Mouse (Mus musculus): ENCODE data around the gene Pibf1. TPM values are rescaled to one million over a fixed set of nuclear protein-coding genes. Genes with fewer than 3 reads are reported as not detected.

Pibf1 gene
- total and polyA plus RNA-seq, 3 experiments, result 11.8 to 24.7 (median 13.9) TPM

DNA sequence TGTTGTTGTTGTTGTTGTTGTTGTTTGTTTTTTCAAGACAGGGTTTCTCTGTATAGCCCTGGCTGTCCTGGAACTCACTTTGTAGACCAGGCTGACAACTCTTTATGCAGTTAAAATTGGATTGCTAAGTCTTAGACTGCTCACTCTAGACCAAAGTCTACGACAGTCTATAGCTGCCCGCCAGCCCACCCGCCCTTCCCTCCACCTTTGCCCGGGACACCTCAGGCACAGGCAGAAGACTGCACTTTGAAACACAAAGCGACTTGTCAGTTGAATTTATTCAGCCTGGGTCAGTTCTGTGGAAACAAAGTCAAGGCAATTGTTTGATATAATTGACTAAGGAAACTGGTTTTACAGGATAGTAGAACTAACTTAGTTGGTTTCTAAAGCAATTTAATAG is 107.4 kb downstream of the Pibf1 start:
- TF ChIP-seq GABPA (IDR thresholded peaks at IDR 0.05; ENCODE audit: insufficient replicate concordance, low read depth, low read length) (no peak), UBTF (IDR thresholded peaks at IDR 0.05; ENCODE audit: low read depth, low read length) (no peak), ETS1 (conservative IDR thresholded peaks at IDR 0.05; ENCODE audit: low read depth, low read length) (no peak)
- H3K27ac ChIP-seq (ENCODE audit: insufficient read depth, low read depth), result no peak overlapping the region
- H3K4me2 ChIP-seq (ENCODE audit: insufficient read depth, low read depth, poor library complexity, severe bottlenecking), result no peak overlapping the region
- H3K79me2 ChIP-seq (replicated peaks; ENCODE audit: control insufficient read depth, extremely low read depth, insufficient read depth, poor library complexity, severe bottlenecking), result no peaks in the 10 kb centered on the region
- DNase-seq (ENCODE audit: extremely low read depth), result no peak
- H3K4me1 ChIP-seq (ENCODE audit: control insufficient read depth in 1 of 2, insufficient read depth in 2 of 2), result no peaks in the 10 kb centered on the region
- H3K9me3 ChIP-seq (replicated peaks; ENCODE audit: low read length), result no peaks in the 10 kb centered on the region
- peaks cover 11 to 47% of the 10 kb centered on the region in 2 experiments for H3K36me3 ChIP-seq (replicated peaks in 1 of 2; ENCODE audit: control insufficient read depth in 1 of 2, insufficient read depth in 1 of 2, low read length in 1 of 2)
- in situ Hi-C loops (cut with MboI; ENCODE audit: low pct_ligation_motif_present, low pct_unique_long_range_greater_than_20kb, low sequenced_read_pairs), result no loop called here
- no peak overlapping the region for H3K4me3 ChIP-seq (replicated peaks in 1 of 3; ENCODE audit: low read depth in 2 of 3, low read length in 2 of 3, poor library complexity in 1 of 3)
- dilution Hi-C loops (cut with MboI; ENCODE audit: extremely low pct_ligation_motif_present, extremely low pct_unique_long_range_greater_than_20kb, low sequenced_read_pairs), result no loop called here
- H3K27me3 ChIP-seq (replicated peaks), result no peaks in the 10 kb centered on the region
- H3K9ac ChIP-seq (ENCODE audit: insufficient read depth, low read depth), result no peak overlapping the region

DNA sequence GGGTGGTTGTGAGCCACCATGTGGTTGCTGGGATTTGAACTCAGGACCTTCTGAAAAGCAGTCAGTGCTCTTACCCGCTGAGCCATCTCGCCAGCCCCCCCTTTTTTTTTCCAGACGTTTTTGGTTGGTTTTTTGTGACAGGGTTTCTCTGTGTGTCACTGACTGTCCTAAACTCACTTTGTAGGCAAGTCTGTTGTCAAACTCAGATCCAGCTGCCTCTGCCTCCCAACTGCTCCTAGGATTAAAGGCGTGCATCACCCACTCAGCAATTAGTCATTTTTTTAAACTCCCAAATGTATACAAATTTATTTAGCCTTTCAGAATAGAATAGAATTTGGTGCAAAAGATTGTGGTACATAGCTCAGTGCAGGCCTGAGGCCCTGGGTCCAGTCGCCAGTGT is 111.2 kb downstream of the Pibf1 start:
- no peak for DNase-seq (ENCODE audit: extremely low read depth)
- dilution Hi-C loops (cut with MboI; ENCODE audit: extremely low pct_ligation_motif_present, extremely low pct_unique_long_range_greater_than_20kb, low sequenced_read_pairs), result no loop called here
- in situ Hi-C loops (cut with MboI; ENCODE audit: low pct_ligation_motif_present, low pct_unique_long_range_greater_than_20kb, low sequenced_read_pairs), result no loop called here

DNA sequence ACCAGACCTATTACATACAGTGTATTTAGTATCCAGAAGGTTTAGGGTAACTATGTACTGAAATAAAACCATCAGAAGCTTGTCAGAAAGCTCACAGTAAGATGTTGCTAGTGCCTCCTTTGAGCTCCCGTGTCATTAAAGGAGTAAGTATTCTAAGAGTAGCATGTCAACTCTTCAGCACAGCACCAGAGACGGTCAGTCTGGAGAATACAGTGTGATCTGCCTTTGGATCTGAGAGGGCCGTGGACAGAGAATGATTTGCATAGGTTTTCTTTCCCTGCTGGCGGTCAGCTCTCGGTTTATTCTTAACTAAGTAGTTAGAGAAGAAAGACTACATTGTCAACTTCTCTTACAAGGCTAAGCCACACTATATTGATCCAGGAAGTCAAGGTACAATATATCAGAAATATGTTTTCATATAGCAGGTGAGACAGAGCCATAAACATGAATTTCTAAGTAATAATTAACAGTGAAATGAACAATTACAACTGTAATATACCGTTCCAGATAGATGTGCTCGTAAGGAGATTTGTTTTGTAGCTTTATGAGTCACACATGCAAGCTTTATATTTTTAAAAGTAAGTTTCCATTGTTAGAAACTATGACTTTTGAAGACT is 119.3 kb downstream of the Pibf1 start:
- Histone ChIP-seq H3K36me3 (replicated peaks in 1 of 2; ENCODE audit: control insufficient read depth in 1 of 2, insufficient read depth in 1 of 2, low read length in 1 of 2) (peaks cover 13 to 41% of the 10 kb centered on the region in 2 experiments), H3K4me3 (replicated peaks in 1 of 3; ENCODE audit: low read depth in 2 of 3, low read length in 2 of 3, poor library complexity in 1 of 3) (no peak overlapping the region), H3K4me1 (ENCODE audit: control insufficient read depth in 1 of 2, insufficient read depth in 2 of 2) (no peaks in the 10 kb centered on the region), H3K27me3 (replicated peaks) (no peaks in the 10 kb centered on the region), H3K4me2 (ENCODE audit: insufficient read depth, low read depth, poor library complexity, severe bottlenecking) (no peak overlapping the region), H3K9me3 (replicated peaks; ENCODE audit: low read length) (no peaks in the 10 kb centered on the region), H3K79me2 (replicated peaks; ENCODE audit: control insufficient read depth, extremely low read depth, insufficient read depth, poor library complexity, severe bottlenecking) (no peaks in the 10 kb centered on the region), H3K27ac (ENCODE audit: insufficient read depth, low read depth) (no peak overlapping the region), H3K9ac (ENCODE audit: insufficient read depth, low read depth) (no peak overlapping the region)
- in situ Hi-C loops (cut with MboI; ENCODE audit: low pct_ligation_motif_present, low pct_unique_long_range_greater_than_20kb, low sequenced_read_pairs) (no loop called here), dilution Hi-C loops (cut with MboI; ENCODE audit: extremely low pct_ligation_motif_present, extremely low pct_unique_long_range_greater_than_20kb, low sequenced_read_pairs) (no loop called here)
- no peak for DNase-seq (ENCODE audit: extremely low read depth)
- TF ChIP-seq E2F4 (IDR thresholded peaks at IDR 0.05; ENCODE audit: insufficient replicate concordance, low read depth, low read length), result no peak
- no peak for TF ChIP-seq BHLHE40 (IDR thresholded peaks at IDR 0.05; ENCODE audit: low read depth, low read length)
- no peak for TF ChIP-seq MAX (IDR thresholded peaks at IDR 0.05; ENCODE audit: low read length)
- TF ChIP-seq MEF2A (IDR thresholded peaks at IDR 0.05; ENCODE audit: borderline replicate concordance, low read depth, low read length), result no peak
- TF ChIP-seq NRF1 (IDR thresholded peaks at IDR 0.05; ENCODE audit: low read depth, low read length), result no peak
- no peak for TF ChIP-seq HCFC1 (IDR thresholded peaks at IDR 0.05; ENCODE audit: low read depth, low read length)
- no peak for TF ChIP-seq PAX5 (IDR thresholded peaks at IDR 0.05; ENCODE audit: low read length)
- TF ChIP-seq RAD21 (IDR thresholded peaks at IDR 0.05; ENCODE audit: low read depth, low read length), result no peak
- no peak for TF ChIP-seq JUN (IDR thresholded peaks at IDR 0.05; ENCODE audit: insufficient read depth, low read depth, low read length)

More for the DNA sequence above, 111.2 kb downstream of the Pibf1 start:
- H3K4me2 ChIP-seq (ENCODE audit: insufficient read depth, low read depth, poor library complexity, severe bottlenecking), result no peak overlapping the region
- no peak overlapping the region for H3K4me3 ChIP-seq (replicated peaks in 1 of 3; ENCODE audit: low read depth in 2 of 3, low read length in 2 of 3, poor library complexity in 1 of 3)
- peaks cover 5 to 24% of the 10 kb centered on the region in 2 experiments for H3K36me3 ChIP-seq (replicated peaks in 1 of 2; ENCODE audit: control insufficient read depth in 1 of 2, insufficient read depth in 1 of 2, low read length in 1 of 2)
- no peaks in the 10 kb centered on the region for H3K27me3 ChIP-seq (replicated peaks)
- no peaks in the 10 kb centered on the region for H3K79me2 ChIP-seq (replicated peaks; ENCODE audit: control insufficient read depth, extremely low read depth, insufficient read depth, poor library complexity, severe bottlenecking)
- TF ChIP-seq MAZ (IDR thresholded peaks at IDR 0.05; ENCODE audit: low read depth, low read length) (no peak), BHLHE40 (IDR thresholded peaks at IDR 0.05; ENCODE audit: low read depth, low read length) (no peak), ZNF384 (IDR thresholded peaks at IDR 0.05; ENCODE audit: low read depth, low read length) (no peak), MAFK (IDR thresholded peaks at IDR 0.05; ENCODE audit: insufficient replicate concordance, low read length) (no peak), ETS1 (conservative IDR thresholded peaks at IDR 0.05; ENCODE audit: low read depth, low read length) (no peak), MEF2A (IDR thresholded peaks at IDR 0.05; ENCODE audit: borderline replicate concordance, low read depth, low read length) (no peak), NRF1 (IDR thresholded peaks at IDR 0.05; ENCODE audit: low read depth, low read length) (no peak), POLR2A (IDR thresholded peaks at IDR 0.05; ENCODE audit: low read depth, low read length) (no peak), JUN (IDR thresholded peaks at IDR 0.05; ENCODE audit: insufficient read depth, low read depth, low read length) (no peak), RAD21 (IDR thresholded peaks at IDR 0.05; ENCODE audit: low read depth, low read length) (no peak), IRF4 (IDR thresholded peaks at IDR 0.05; ENCODE audit: low read depth, low read length) (no peak), EP300 (IDR thresholded peaks at IDR 0.05; ENCODE audit: low read length) (no peak), CHD2 (IDR thresholded peaks at IDR 0.05; ENCODE audit: low read length) (no peak), NELFE (IDR thresholded peaks at IDR 0.05; ENCODE audit: low read depth, low read length) (no peak), USF2 (conservative IDR thresholded peaks at IDR 0.05; ENCODE audit: low read depth, low read length) (no peak), TBP (conservative IDR thresholded peaks at IDR 0.05; ENCODE audit: low read depth, low read length) (no peak), SMC3 (IDR thresholded peaks at IDR 0.05; ENCODE audit: low read depth, low read length) (no peak), ZC3H11A (IDR thresholded peaks at IDR 0.05; ENCODE audit: low read depth, low read length) (no peak), TCF12 (IDR thresholded peaks at IDR 0.05; ENCODE audit: low read depth, low read length) (no peak)
- H3K9ac ChIP-seq (ENCODE audit: insufficient read depth, low read depth), result no peak overlapping the region
- no peak overlapping the region for H3K27ac ChIP-seq (ENCODE audit: insufficient read depth, low read depth)
- H3K4me1 ChIP-seq (ENCODE audit: control insufficient read depth in 1 of 2, insufficient read depth in 2 of 2), result no peaks in the 10 kb centered on the region
- H3K9me3 ChIP-seq (replicated peaks; ENCODE audit: low read length), result no peaks in the 10 kb centered on the region

Data from CH12.LX (cell line).